Mouse (Mus musculus) heart, adult 8-10 months (tissue): ENCODE results near the gene Kif13a. TPM values are rescaled to one million over a fixed set of nuclear protein-coding genes. Genes with fewer than 3 reads are reported as not detected.

ENCODE experiments used
- DNase-seq: peaks from one replicate; pipeline ENCODE4 v3.0.0; 2022; ENCODE audit warnings: low spot score
- total RNA-seq, 4 experiments: library from RNA; stranded (reverse); gene quantifications; 2 replicates each; pipeline ENCODE4 v1.2.4; 2022

The Kif13a gene
- total RNA-seq, 4 experiments from 2014 or later = 113 to 126 (median 121) TPM

DNA sequence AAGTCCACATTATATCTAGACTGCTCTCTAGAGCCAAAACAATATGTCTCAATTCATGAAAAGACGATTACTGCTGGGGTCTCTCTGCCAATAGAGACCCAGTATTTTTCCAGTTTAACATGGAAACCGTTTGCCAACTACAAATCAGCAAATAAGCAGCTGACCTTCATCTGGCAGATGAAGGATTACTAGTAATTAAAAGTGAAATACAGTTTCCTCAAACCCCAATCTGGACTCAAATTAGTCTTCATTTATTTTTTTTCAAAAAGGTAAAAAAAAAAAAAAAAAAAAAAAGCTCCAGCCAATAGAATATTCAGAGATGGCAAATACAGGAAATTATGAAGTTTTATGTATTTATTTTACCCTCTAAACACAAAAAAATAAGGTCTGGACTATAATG, 199.7 kb downstream of the Kif13a start:
- DNase-seq = no peak

DNA sequence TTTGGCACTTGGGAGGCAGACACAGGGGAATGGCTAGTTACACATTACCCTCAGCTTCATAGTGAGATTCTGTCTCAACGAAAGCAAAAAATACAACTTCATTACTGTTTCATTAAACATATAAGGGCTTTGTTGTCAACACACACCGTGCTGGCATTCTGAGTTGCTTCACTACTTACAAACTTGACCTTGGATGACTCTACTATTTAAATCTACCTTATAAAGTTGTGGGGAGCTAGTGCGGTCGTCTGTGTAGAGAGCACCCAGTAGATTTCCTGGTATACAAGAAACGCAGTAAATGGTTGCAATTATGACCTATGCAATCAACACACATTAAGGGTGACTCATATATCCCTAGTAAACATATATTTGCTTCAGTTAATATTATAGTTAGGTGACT, 201.3 kb downstream of the Kif13a start:
- no peak for DNase-seq

DNA sequence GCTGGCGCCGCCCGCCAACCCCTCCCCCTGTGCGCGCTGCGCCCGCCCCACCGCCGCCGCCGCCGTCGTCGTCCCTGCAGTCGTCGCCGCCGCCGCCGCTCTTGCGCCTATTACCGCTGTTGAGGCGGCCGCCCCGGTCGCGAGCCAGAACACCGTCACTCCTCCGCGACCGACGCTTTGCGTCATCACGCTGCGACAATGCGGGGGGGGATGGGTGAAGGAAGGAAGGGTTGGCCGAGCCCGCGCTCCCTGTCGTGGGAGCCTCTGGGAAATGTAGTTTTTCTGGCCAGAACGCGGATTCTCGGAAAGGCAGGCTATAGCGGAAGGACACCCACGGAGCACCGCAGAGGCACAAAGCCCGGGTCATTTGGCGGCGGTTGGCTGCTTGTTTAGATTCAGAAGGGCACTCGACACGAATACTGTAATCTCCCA, 201.8 kb downstream of the Kif13a start, which contains the start of gene Nup153:
Nup153 (minus strand) TSS at position 104 of the 432 bp plus-strand sequence.
- peak; percentile 100 for DNase-seq

DNA sequence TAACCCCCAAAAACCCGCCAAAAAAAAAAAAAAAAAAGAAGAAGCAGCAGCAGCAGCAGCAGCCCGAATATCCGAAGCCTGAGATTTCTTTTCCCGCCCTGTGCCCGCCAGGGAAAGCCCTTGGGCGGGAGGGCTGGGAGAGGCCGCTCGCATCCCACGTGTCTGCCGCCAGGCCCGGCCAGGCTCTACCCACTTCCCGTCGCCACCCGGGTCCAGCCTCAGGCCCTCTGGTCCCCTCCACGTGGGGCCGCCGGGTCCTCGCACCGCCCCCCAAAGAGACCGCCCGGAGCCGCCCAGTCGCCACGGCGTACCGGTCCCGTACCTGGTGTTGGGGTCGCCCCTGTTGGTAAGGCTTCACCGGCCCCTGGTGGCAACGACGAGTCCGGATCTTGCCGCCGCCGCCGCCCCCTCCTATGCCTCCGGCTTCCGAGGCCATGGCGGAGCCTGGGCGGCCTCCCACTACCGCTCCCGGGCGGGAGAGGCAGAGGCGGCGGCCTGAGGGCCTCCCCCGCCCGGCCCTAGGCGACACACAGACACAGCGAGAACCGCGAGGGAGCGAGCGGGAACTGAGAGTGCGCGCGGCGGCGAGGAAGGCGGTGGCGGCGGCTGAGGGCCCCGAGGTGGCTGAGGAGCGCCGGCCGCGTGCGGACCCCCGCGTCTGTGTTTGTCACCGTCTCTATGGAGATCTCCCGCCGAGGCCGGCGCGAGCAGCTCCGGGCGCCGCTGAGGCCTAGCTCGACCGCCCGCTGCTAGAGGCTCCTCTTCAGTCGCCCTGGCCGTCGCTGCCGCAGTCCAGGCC, 202.4 kb downstream of the Kif13a start:
- peak; percentile 51 for DNase-seq

DNA sequence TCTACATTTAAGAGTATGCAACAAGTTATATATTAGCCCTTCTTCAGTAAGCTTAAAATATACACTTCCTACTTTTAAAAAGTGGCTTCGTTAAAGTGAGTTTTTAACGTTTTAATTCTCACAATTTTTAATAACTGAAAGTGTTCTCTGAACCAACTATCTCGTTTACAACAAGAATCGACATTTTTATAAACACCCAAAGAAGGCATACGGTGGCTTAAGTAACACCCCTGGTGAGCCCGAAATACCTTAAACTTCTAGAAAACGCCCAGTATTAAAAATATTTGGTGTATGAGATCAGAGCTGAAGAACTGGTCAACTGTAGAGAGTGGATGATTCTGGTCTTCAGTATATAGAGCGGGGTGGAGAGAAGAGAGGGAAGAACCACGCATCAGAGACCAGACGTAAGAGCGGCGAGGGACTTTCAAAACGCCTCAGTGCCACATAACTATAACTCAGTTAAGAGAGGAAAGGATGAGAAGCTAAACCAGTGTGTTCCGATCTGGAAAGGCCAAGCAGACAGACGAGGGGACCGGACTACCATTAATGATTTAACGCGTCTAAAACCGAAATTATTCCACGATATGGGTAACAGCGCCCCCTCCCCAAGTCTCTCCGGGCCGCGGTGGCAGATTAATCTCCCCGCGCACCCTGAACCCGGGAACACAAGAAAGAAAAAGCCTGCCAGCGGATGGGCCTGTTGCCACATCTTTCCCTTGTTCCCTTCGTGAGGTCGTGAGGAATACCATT, 203.2 kb downstream of the Kif13a start:
- DNase-seq = no peak

DNA sequence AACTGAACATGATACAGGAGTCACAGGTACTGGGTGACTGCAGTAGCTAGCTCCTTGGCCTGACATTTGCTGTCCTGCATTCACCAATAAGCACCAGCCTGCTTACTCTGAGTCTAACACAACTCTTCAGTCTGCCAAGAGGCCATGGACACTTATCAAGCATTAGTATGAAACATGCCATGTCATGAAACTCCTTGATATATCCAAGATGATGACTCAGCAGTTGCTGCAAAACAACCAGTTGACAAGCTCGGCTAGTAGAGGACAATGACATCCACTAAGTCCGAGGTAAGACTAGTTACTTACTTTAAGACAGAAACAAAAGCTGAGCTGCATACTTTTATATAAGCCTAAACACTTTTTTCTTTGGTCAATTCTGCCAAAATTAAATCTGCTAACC, 204.4 kb downstream of the Kif13a start:
- no peak for DNase-seq

DNA sequence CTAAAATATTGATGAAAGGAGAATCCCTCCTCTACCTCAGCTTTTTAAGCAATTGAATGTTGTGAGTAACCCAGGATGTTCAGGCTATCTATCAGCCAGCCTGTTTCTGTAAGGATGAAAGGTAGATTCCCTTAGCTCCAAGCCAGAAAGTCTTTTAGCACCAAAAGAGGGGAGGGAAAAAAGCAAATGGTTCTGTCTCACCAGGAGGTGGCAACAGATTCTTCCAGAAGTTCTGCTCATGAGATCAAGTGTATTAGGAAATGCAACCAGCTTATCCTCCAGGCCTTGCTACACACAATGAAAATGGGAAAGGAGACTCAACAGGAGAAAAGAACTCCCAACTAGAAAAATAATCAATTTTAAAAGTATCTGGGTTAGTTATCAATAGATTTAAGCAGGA, 205.3 kb downstream of the Kif13a start:
- no peak for DNase-seq

DNA sequence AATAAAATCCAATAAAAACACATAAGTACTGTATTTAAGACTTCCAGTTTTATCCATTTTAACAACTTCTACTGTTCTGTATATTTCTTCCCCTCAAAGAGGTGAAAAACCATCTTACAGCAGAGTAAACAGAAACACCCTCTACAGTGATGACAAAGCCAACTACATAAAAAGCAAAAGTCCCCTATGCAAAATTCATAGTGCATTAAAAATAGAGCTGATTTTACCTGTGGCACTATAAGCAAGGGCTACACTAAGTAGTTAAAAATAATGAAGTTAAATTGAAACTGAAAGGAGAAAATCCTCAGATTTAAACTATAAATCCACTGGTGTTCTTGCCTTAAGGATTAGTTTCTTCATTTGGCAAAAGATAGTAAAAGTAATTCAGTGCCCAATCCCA, 208.7 kb downstream of the Kif13a start:
- DNase-seq = no peak

DNA sequence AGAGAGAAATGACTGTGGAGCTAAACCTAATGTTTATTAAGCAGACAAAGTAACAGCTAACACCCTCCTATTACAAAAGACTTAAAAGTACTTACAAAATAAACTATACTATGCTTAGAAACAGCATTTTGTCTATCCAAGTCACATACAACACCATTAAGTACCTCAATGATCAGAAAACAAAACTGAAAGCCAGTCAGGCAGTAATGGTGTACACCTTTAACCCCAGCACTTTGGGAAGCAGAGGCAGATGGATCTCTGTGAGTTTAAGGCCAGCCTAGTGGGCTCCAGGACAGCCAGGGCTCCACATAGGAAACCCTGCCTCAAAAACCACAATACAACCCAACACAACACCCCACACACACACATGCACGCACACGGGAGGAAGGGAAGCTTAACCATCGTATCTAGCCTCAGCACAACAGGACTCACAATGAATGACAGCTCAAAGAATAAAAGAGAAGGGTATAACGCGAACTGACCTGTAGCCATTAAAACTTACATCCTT, 210.7 kb downstream of the Kif13a start:
- DNase-seq = no peak

DNA sequence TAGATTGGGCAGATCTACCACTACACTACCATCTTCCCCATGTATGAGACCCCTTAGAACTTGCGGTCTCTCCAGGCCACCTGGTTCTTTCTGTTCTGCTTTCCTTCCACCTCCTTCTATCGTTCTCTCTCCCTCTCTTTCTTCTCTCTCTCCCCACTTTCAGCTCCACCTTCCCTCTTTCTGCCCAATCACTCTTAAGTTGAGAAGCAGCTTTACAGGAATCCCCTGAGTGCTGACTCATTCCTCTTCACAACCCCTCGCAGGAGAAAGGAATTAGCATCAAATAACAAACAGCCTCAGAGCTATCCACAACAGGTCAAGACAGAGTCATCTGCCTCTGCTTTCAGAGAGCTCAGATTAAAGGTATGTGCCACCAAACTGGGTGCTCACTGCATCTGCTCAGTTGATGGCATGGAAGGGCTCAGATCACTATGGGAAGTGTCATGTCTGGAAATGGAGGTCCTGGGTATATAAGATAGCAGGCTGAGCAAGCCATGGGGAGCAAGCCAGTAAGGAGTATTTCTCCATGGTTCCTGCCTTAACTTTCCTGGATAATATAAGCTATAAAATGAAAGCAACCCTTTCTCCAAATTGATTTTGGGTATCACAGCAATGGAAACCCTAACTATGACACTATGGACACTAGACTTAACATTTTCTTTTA, 213.6 kb downstream of the Kif13a start:
- no peak for DNase-seq

DNA sequence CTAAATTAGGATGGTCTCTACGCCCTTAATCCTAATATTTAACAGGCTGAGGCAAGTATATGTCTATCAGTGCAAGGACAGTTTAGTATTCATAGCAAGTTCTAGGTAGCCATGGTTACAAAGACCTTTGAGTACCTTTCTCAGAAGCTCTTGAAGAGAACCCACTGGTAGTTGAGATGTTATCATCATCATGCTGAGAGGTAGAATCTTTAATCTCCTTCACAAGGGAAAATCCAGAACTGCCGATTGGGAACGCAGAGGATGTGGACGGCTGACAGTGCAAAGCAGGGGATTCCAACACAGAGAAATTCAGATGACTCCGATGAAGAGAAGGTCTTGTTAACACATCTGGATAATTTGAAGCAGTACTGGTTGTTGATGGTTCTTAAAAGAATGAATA, 216.2 kb downstream of the Kif13a start:
- DNase-seq = no peak

DNA sequence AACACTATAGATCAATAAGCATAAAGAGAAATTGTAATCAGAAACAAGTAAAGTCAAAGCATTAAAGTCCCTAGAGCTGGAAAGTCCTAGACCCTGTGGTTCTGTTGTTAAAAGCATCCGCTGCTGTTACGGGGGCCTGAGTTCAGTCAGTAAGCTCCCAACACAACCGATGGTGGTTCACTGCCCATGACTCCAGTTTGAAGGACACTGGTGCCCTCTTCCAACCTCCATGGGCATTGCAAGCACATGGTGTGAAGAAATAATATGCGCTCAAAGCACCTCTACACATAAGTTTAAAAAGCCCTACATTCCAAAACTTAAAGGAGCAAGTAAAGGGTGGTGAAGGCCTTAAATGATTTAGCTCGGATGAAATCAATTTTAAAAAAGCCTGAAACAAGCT, 226.5 kb downstream of the Kif13a start:
- DNase-seq = no peak

DNA sequence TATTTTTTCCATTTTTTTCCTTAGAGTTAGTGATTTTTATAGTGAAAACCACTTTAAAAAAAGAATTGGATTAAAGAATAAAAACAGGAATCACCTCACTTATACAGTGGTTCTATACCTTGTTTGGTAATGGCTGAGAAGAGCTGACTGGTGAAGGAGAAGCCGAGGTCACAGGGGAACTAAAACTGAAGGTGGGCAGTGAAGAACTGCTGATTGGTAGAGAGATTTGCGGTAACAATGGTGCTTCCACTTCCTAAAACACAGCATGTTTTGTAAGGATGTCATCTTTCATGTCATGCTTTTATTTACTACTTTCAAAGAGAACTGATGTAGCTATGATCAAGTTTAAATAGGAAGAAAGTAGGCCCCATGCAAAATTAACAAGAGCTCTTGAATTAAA, 228.2 kb downstream of the Kif13a start:
- DNase-seq = no peak

DNA sequence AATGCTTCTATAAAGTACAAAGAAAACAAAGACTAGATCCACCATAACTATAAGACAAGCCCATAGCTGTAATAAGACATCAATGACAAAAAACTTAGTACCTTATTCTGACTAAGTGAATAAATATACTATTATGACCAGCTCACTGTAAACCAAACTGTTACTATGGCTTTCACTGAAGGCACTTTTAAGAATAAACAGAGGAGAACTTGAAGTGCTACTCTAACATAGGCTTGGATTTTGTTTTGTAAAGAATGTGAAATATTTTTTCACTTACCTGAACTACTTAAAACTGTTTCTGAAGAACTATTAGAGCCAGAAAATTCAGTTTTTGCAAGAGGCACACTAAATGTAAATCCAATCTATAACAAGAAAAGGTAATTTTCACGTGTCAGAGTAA, 230.3 kb downstream of the Kif13a start:
- no peak for DNase-seq

Other genes with a start within 250 kb of the Kif13a start
- 10 to 100 TPM; 29.5 to 40.6 (median 36.0) TPM for gene Nup153, start 201.9 kb downstream of the Kif13a start, total RNA-seq
- gene Nhlrc1, start 85.0 kb upstream of the Kif13a start, total RNA-seq = 1 to 10 TPM; 6.5 to 7.1 (median 6.7) TPM
- 10 to 100 TPM in 3 of 4 experiments, 1 to 10 TPM in 1; 9.0 to 12.2 (median 11.1) TPM for gene Kdm1b, start 113.6 kb upstream of the Kif13a start, total RNA-seq
- 1 to 10 TPM; 2.9 to 7.7 (median 4.4) TPM for gene Tpmt, start 114.9 kb upstream of the Kif13a start, total RNA-seq
- 10 to 100 TPM; 30.1 to 39.9 (median 31.9) TPM for gene Dek, start 176.3 kb upstream of the Kif13a start, total RNA-seq
- 10 to 100 TPM; 21.8 to 26.8 (median 26.2) TPM for gene Rnf144b, start 192.8 kb upstream of the Kif13a start, total RNA-seq